Mouse (Mus musculus): ENCODE results near the gene Hspa12b. TPM values are rescaled to one million over a fixed set of nuclear protein-coding genes. Genes with fewer than 3 reads are reported as not detected.
A peak's percentile ranks its signal among the peaks of the same experiment; 100 is the strongest.
"Not testable (repeated sequence)": the region's sequence is repeated elsewhere in the genome, so short reads cannot be mapped to it uniquely, and the experiment has no call there.

Gene Hspa12b
- polyA plus RNA-seq, 1 experiment from 2014 or later: 8.4 TPM

GRCm38 (mm10) chr2:131096101-131096795 lies 30.8 kb upstream of the Hspa12b start:
- WGBS: 5% methylated on average over 9 of the region's 9 CpGs
- peak overlapping the region; percentile 17; the same call in 1 of the 2 replicates for H3K4me3 ChIP-seq (ENCODE audit: low read length)
- peak; percentile 94 for ATAC-seq
- peak overlapping the region; percentile 56 for H3K9ac ChIP-seq (ENCODE audit: low read depth, low read length)
- H3K4me1 ChIP-seq (ENCODE audit: control insufficient read depth, insufficient read depth, low read length): peaks cover 9% of the 10 kb centered on the region
- H3K36me3 ChIP-seq (ENCODE audit: control insufficient read depth, insufficient read depth, low read length): no peaks in the 10 kb centered on the region
- peak overlapping the region; percentile 37 for H3K4me2 ChIP-seq (ENCODE audit: low read depth, low read length)
- peak overlapping the region; percentile 80 for H3K27ac ChIP-seq (ENCODE audit: low read length)
- H3K27me3 ChIP-seq (replicated peaks; ENCODE audit: control insufficient read depth, insufficient read depth, low read length): no peaks in the 10 kb centered on the region
- H3K9me3 ChIP-seq (ENCODE audit: control insufficient read depth, low read length): no peaks in the 10 kb centered on the region

DNA sequence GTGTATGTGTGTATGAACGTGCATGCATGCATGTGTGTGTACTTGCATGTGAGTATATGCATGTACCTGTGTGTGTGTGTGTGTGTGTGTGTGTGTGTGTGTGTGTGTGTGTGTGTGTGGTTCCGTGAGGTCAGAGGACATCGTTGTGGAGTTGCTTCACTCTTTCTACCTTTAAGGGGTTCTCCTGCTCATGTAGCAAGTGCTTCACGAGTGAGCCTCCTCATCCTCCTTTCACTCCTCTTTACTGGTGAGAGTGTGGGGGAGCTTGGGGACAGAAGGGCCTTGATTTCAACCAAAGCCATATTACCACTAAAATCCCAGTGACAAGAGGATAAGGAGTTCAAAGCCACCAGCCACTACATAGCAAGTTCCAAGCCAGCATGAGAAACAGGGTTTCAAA lies 30.0 kb upstream of the Hspa12b start:
- no peak for ATAC-seq
- H3K4me3 ChIP-seq (ENCODE audit: low read length): no peak overlapping the region
- peaks cover 9% of the 10 kb centered on the region for H3K4me1 ChIP-seq (ENCODE audit: control insufficient read depth, insufficient read depth, low read length)
- no peak overlapping the region for H3K27ac ChIP-seq (ENCODE audit: low read length)
- no peaks in the 10 kb centered on the region for H3K27me3 ChIP-seq (replicated peaks; ENCODE audit: control insufficient read depth, insufficient read depth, low read length)
- no peaks in the 10 kb centered on the region for H3K36me3 ChIP-seq (ENCODE audit: control insufficient read depth, insufficient read depth, low read length)
- H3K9me3 ChIP-seq (ENCODE audit: control insufficient read depth, low read length): no peaks in the 10 kb centered on the region
- H3K9ac ChIP-seq (ENCODE audit: low read depth, low read length): no peak overlapping the region
- 0 out of 2 replicates have a peak overlapping the region, but pooled peaks have one; percentile 37 for H3K4me2 ChIP-seq (ENCODE audit: low read depth, low read length)
- 86% methylated on average over 4 of the region's 4 CpGs for WGBS

DNA sequence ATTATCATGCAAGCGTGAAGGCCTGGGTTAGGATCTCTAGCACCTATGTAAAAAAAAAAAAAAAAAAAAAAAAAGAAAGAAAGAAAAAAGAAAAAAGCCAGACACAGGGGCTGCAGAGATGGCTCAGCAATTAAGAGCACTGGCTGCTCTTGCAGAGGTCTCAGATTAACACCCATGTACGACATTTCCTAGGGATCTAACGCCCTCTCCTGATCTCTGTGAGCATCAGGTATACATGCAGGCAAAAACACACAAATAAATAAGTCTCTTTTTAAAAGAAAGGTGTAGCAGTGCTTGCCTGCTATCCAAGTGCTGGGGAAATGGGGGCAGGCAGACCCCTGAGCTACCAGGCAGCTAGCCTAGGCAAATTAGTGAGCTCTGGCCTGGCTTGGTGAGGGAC lies 25.6 kb upstream of the Hspa12b start:
- Histone ChIP-seq H3K4me3 (ENCODE audit: low read length) (no peak overlapping the region), H3K27me3 (replicated peaks; ENCODE audit: control insufficient read depth, insufficient read depth, low read length) (no peaks in the 10 kb centered on the region), H3K4me1 (ENCODE audit: control insufficient read depth, insufficient read depth, low read length) (0 out of 2 replicates have a peak, but pooled peaks cover 1% of the 10 kb centered on the region), H3K4me2 (ENCODE audit: low read depth, low read length) (no peak overlapping the region), H3K27ac (ENCODE audit: low read length) (no peak overlapping the region), H3K9me3 (ENCODE audit: control insufficient read depth, low read length) (no peaks in the 10 kb centered on the region), H3K36me3 (ENCODE audit: control insufficient read depth, insufficient read depth, low read length) (no peaks in the 10 kb centered on the region), H3K9ac (ENCODE audit: low read depth, low read length) (no peak overlapping the region)
- 53% methylated on average over 3 of the region's 3 CpGs for WGBS
- ATAC-seq: no peak

DNA sequence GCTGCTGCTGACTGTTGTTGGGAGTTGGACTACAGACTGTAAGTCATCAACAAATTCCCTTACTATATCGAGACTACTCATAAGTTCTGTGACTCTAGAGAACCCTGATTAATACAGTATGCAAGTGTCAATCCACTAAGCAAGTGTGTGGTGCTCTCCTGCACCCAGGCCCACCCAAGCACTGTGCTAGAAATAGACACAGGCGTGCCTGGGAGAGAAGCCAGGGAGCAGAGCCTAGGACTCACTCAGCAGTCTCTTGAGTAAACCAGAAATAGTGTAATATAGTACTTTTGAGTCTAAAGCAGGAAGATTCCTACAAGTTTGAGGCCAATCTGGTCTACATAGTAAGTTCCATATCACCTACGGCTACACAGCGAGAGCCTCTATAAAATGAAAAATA lies 23.1 kb upstream of the Hspa12b start:
- no peak overlapping the region for H3K4me3 ChIP-seq (ENCODE audit: low read length)
- H3K4me2 ChIP-seq (ENCODE audit: low read depth, low read length): no peak overlapping the region
- H3K9me3 ChIP-seq (ENCODE audit: control insufficient read depth, low read length): no peaks in the 10 kb centered on the region
- 88% methylated on average over 4 of the region's 4 CpGs for WGBS
- no peak overlapping the region for H3K27ac ChIP-seq (ENCODE audit: low read length)
- no peak for ATAC-seq
- H3K36me3 ChIP-seq (ENCODE audit: control insufficient read depth, insufficient read depth, low read length): no peaks in the 10 kb centered on the region
- no peaks in the 10 kb centered on the region for H3K4me1 ChIP-seq (ENCODE audit: control insufficient read depth, insufficient read depth, low read length)
- H3K9ac ChIP-seq (ENCODE audit: low read depth, low read length): no peak overlapping the region
- no peaks in the 10 kb centered on the region for H3K27me3 ChIP-seq (replicated peaks; ENCODE audit: control insufficient read depth, insufficient read depth, low read length)

GRCm38 (mm10) chr2:131105061-131105460 lies 22.0 kb upstream of the Hspa12b start:
- ATAC-seq; H3K27me3 ChIP-seq (replicated peaks; ENCODE audit: control insufficient read depth, insufficient read depth, low read length); H3K4me3 ChIP-seq (ENCODE audit: low read length); H3K9ac ChIP-seq (ENCODE audit: low read depth, low read length); H3K27ac ChIP-seq (ENCODE audit: low read length); H3K4me2 ChIP-seq (ENCODE audit: low read depth, low read length); H3K4me1 ChIP-seq (ENCODE audit: control insufficient read depth, insufficient read depth, low read length); H3K36me3 ChIP-seq (ENCODE audit: control insufficient read depth, insufficient read depth, low read length); H3K9me3 ChIP-seq (ENCODE audit: control insufficient read depth, low read length): not testable (repeated sequence)
- 69% methylated on average over 4 of the region's 4 CpGs for WGBS

- no peaks in the 10 kb centered on the region for H3K4me1 ChIP-seq (ENCODE audit: control insufficient read depth, insufficient read depth, low read length)
- no peak overlapping the region for H3K4me3 ChIP-seq (ENCODE audit: low read length)
- ATAC-seq: no peak
- 88% methylated on average over 5 of the region's 5 CpGs for WGBS
- H3K27me3 ChIP-seq (replicated peaks; ENCODE audit: control insufficient read depth, insufficient read depth, low read length): no peaks in the 10 kb centered on the region
- H3K9ac ChIP-seq (ENCODE audit: low read depth, low read length): no peak overlapping the region
- H3K27ac ChIP-seq (ENCODE audit: low read length): no peak overlapping the region
- H3K36me3 ChIP-seq (ENCODE audit: control insufficient read depth, insufficient read depth, low read length): no peaks in the 10 kb centered on the region
- H3K9me3 ChIP-seq (ENCODE audit: control insufficient read depth, low read length): no peaks in the 10 kb centered on the region
- no peak overlapping the region for H3K4me2 ChIP-seq (ENCODE audit: low read depth, low read length)
These were observed 21.1 kb upstream of the Hspa12b start for GRCm38 (mm10) chr2:131105989-131106388.

- Histone ChIP-seq H3K27me3 (replicated peaks; ENCODE audit: control insufficient read depth, insufficient read depth, low read length) (no peaks in the 10 kb centered on the region), H3K9me3 (ENCODE audit: control insufficient read depth, low read length) (no peaks in the 10 kb centered on the region), H3K36me3 (ENCODE audit: control insufficient read depth, insufficient read depth, low read length) (no peaks in the 10 kb centered on the region), H3K9ac (ENCODE audit: low read depth, low read length) (no peak overlapping the region), H3K27ac (ENCODE audit: low read length) (no peak overlapping the region), H3K4me1 (ENCODE audit: control insufficient read depth, insufficient read depth, low read length) (no peaks in the 10 kb centered on the region), H3K4me3 (ENCODE audit: low read length) (no peak overlapping the region), H3K4me2 (ENCODE audit: low read depth, low read length) (no peak overlapping the region)
- peak; percentile 83 for ATAC-seq
- WGBS: 58% methylated on average over 2 of the region's 2 CpGs
These were observed 8.0 kb upstream of the Hspa12b start for GRCm38 (mm10) chr2:131118968-131119574.

GRCm38 (mm10) chr2:131124166-131124565 lies 2.9 kb upstream of the Hspa12b start:
- H3K27me3 ChIP-seq (replicated peaks; ENCODE audit: control insufficient read depth, insufficient read depth, low read length): no peaks in the 10 kb centered on the region
- ATAC-seq: no peak
- no peaks in the 10 kb centered on the region for H3K36me3 ChIP-seq (ENCODE audit: control insufficient read depth, insufficient read depth, low read length)
- H3K4me3 ChIP-seq (ENCODE audit: low read length): no peak overlapping the region
- H3K27ac ChIP-seq (ENCODE audit: low read length): no peak overlapping the region
- H3K9me3 ChIP-seq (ENCODE audit: control insufficient read depth, low read length): no peaks in the 10 kb centered on the region
- 81% methylated on average over 3 of the region's 3 CpGs for WGBS
- H3K4me1 ChIP-seq (ENCODE audit: control insufficient read depth, insufficient read depth, low read length): peaks cover 24% of the 10 kb centered on the region
- no peak overlapping the region for H3K9ac ChIP-seq (ENCODE audit: low read depth, low read length)
- H3K4me2 ChIP-seq (ENCODE audit: low read depth, low read length): no peak overlapping the region

DNA sequence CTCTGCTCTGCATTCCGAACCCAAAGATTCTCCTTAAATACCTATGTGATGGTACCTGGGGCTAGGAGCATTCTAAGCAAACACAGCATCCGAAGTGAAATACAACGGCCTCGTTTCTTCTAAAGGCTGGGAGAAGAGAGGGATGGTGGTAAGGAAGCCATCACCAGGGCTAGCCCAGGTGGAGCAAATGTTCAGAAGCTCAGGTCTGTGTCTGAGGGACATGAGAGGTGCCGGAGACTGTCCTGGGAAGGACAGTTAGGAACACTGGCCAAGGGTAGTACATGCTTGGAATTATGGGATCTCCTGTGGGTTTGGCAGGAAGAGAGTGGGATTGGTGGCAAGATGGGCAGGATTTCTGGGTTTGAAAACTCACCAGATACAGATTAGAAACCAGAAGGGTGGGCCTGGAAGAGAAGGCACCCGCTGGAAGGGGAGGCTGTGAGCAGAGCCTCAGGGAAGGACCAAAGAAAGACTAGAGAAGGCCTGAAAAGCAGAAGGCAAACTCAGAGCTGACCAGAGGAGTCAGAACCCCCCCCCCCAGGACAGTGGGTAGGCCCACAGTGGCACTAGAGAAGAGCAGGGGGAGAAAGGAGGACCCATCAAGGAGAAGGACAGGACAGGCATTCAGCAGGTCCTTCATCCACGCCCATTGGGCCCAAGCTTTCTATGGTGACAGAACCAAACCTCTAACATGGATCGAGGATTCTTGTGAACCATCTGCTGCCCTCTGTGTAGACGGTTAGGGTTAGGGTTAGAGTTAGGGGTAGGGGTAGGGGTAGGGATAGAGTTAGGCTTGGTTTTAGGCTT lies 1.7 kb upstream of the Hspa12b start:
- H3K36me3 ChIP-seq (ENCODE audit: control insufficient read depth, insufficient read depth, low read length): no peaks in the 10 kb centered on the region
- H3K9ac ChIP-seq (ENCODE audit: low read depth, low read length): no peak overlapping the region
- 93% methylated on average over 9 of the region's 9 CpGs for WGBS
- H3K27me3 ChIP-seq (replicated peaks; ENCODE audit: control insufficient read depth, insufficient read depth, low read length): no peaks in the 10 kb centered on the region
- ATAC-seq: no peak
- no peaks in the 10 kb centered on the region for H3K9me3 ChIP-seq (ENCODE audit: control insufficient read depth, low read length)
- peaks cover 25% of the 10 kb centered on the region for H3K4me1 ChIP-seq (ENCODE audit: control insufficient read depth, insufficient read depth, low read length)
- no peak overlapping the region for H3K27ac ChIP-seq (ENCODE audit: low read length)
- no peak overlapping the region for H3K4me2 ChIP-seq (ENCODE audit: low read depth, low read length)
- H3K4me3 ChIP-seq (ENCODE audit: low read length): no peak overlapping the region

All from intestine, embryonic 16.5 days (tissue).